Mouse (Mus musculus) megakaryocyte, embryonic 14.5 days (primary cell): Measurements from ENCODE around the gene Znhit2.

Source experiments
- FLI1 ChIP-seq: IDR thresholded peaks from 2 replicates; pipeline ENCODE4 v1.6.1; 2012; ENCODE audit warnings: low read length, inconsistent platforms, mixed read lengths
- GATA1 ChIP-seq: IDR thresholded peaks from 3 replicates; pipeline ENCODE4 v1.6.1; 2012; ENCODE audit warnings: mixed read lengths, low read length, inconsistent platforms, borderline replicate concordance

- TF ChIP-seq GATA1, result no peak
- TF ChIP-seq FLI1, result no peak
These were observed 4.3 kb upstream of the Znhit2 start for GRCm38 (mm10) chr19:6056696-6057095.
